Mouse (Mus musculus) heart, postnatal 0 days (tissue): Measurements from ENCODE around the gene Lyar. TPM values are rescaled to one million over a fixed set of nuclear protein-coding genes. Genes with fewer than 3 reads are reported as not detected.

Experiments used
- ATAC-seq: fragments of 200-750 bp; cut with Nextera tagmentation; 2 replicates; pipeline ENCODE4 v1.8.0; 2017; ENCODE audit warnings: low read depth, moderate number of reproducible peaks, moderate library complexity; ENCODE audit not compliant: insufficient read depth
- DNase-seq: peaks from one replicate; pipeline ENCODE4 v3.0.0-alpha.2; 2016; ENCODE audit warnings: low spot score
- H3K27ac ChIP-seq: fragments of 300-500 bp; sonication (generic); 2 replicates; pipeline ENCODE4 v1.5.1; 2014; ENCODE audit warnings: low read depth, mild to moderate bottlenecking
- H3K27me3 ChIP-seq: fragments of 300-500 bp; sonication (generic); 2 replicates; pipeline ENCODE4 v1.6.1; 2014; ENCODE audit warnings: low read length, mixed read lengths; ENCODE audit not compliant: control insufficient read depth, insufficient read depth
- H3K36me3 ChIP-seq: fragments of 300-500 bp; sonication (generic); replicated peaks from 2 replicates; pipeline ENCODE4 v1.6.1; 2014; ENCODE audit warnings: low read length, mixed read lengths; ENCODE audit not compliant: control insufficient read depth, insufficient read depth
- H3K4me1 ChIP-seq: fragments of 300-500 bp; sonication (generic); 2 replicates; pipeline ENCODE4 v1.6.1; 2014; ENCODE audit warnings: antibody characterized with exemption; ENCODE audit not compliant: control insufficient read depth, insufficient read depth
- H3K4me2 ChIP-seq: fragments of 300-500 bp; sonication (generic); 2 replicates; pipeline ENCODE4 v1.6.1; 2014; ENCODE audit warnings: low read depth, mild to moderate bottlenecking, low read length, moderate library complexity
- H3K4me3 ChIP-seq: fragments of 300-500 bp; sonication (generic); 2 replicates; pipeline ENCODE4 v1.5.1; 2014; ENCODE audit warnings: low read depth, low read length
- H3K9ac ChIP-seq: fragments of 300-500 bp; sonication (generic); replicated peaks from 2 replicates; pipeline ENCODE4 v1.6.1; 2014; ENCODE audit warnings: low read depth, low read length, mixed read lengths
- H3K9me3 ChIP-seq: fragments of 300-500 bp; sonication (generic); replicated peaks from 2 replicates; pipeline ENCODE4 v1.6.1; 2016; ENCODE audit warnings: low read length; ENCODE audit not compliant: control insufficient read depth
- CTCF ChIP-seq: IDR thresholded peaks from 2 replicates; pipeline ENCODE4 v1.5.1; 2016; ENCODE audit warnings: antibody characterized with exemption, control low read depth, low read depth
- EP300 ChIP-seq: IDR thresholded peaks from 2 replicates; pipeline ENCODE4 v1.6.1; 2016; ENCODE audit warnings: antibody characterized with exemption, low read depth
- WGBS: fragments of 180-500 bp; shearing (Covaris S2); extraction: QIAGEN DNeasy Blood & Tissue Kit; methylation state at CpG from one replicate; pipeline ENCODE4 v1.1.7; 2014; 5-methylcytosine and 5-hydroxymethylcytosine counted together
- polyA plus RNA-seq: library from polyadenylated mRNA; unstranded; fragments of >200 nt; fragmentation: Nextera tagmentation; extraction: Ambion mirVana; gene quantifications from 2 replicates; pipeline ENCODE4 v1.2.1, GENCODE M21; 2015
- total RNA-seq: library from RNA; depleted of rRNA; stranded (reverse); fragments of >200 nt; gene quantifications from 2 replicates; pipeline ENCODE4 v1.2.3, GENCODE M21; 2014; ENCODE audit warnings: low replicate concordance

Gene Lyar
- total and polyA plus RNA-seq, 2 experiments from 2014 or later = 13.6 to 42.1 TPM

DNA sequence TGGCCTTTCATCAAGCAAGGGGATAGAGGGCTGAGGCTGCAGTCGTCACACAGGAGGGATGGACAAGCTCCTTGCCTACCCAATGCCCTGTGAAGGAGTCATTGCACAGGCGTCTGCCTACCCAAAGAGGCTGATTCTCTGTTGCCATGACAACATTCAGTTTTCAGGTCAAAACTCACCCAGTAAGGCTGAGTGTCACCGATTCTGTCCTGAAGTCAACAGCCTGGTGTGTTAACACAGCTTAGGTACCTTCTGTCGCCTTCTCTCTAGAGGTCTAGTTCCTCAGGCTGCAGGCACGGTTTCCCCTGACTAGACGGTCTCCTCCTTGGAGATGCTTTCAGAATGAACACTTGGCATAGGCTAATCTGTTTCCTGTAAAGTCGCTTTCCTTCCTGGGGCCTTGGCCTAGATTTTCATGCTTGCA is 15.0 kb upstream of the Lyar start:
- H3K27me3 ChIP-seq = no peaks in the 10 kb centered on the region
- H3K27ac ChIP-seq = no peak overlapping the region
- ATAC-seq = no peak

GRCm38 (mm10) chr5:38208985-38209384 is 11.3 kb upstream of the Lyar start:
- Histone ChIP-seq H3K9me3 (no peaks in the 10 kb centered on the region), H3K4me1 (no peaks in the 10 kb centered on the region), H3K36me3 (peaks cover 67% of the 10 kb centered on the region), H3K4me3 (no peak overlapping the region), H3K9ac (no peak overlapping the region), H3K27me3 (no peaks in the 10 kb centered on the region), H3K27ac (no peak overlapping the region), H3K4me2 (no peak overlapping the region)
- DNase-seq (no peak), ATAC-seq (no peak; the same call in 1 of the 2 replicates)
- TF ChIP-seq EP300 (no peak), CTCF (no peak)
- WGBS = 57% methylated on average over 8 of the region's 8 CpGs

More for the DNA sequence above, 15.0 kb upstream of the Lyar start:
- H3K9ac ChIP-seq = no peak overlapping the region
- H3K36me3 ChIP-seq = peaks cover 68% of the 10 kb centered on the region
- 76% methylated on average over 7 of the region's 7 CpGs for WGBS
- no peaks in the 10 kb centered on the region for H3K9me3 ChIP-seq
- no peak overlapping the region for H3K4me3 ChIP-seq
- DNase-seq = no peak
- no peaks in the 10 kb centered on the region for H3K4me1 ChIP-seq
- H3K4me2 ChIP-seq = no peak overlapping the region
- TF ChIP-seq EP300 = no peak
- no peak for TF ChIP-seq CTCF

GRCm38 (mm10) chr5:38211691-38212090 is 8.6 kb upstream of the Lyar start:
- ATAC-seq = no peak
- no peak overlapping the region for H3K4me3 ChIP-seq
- no peak overlapping the region for H3K27ac ChIP-seq
- 82% methylated on average over 8 of the region's 8 CpGs for WGBS
- no peak overlapping the region for H3K9ac ChIP-seq
- no peak for TF ChIP-seq CTCF
- TF ChIP-seq EP300 = no peak
- DNase-seq = no peak
- no peaks in the 10 kb centered on the region for H3K9me3 ChIP-seq
- H3K27me3 ChIP-seq = no peaks in the 10 kb centered on the region
- no peaks in the 10 kb centered on the region for H3K4me1 ChIP-seq
- H3K4me2 ChIP-seq = no peak overlapping the region
- peaks cover 68% of the 10 kb centered on the region for H3K36me3 ChIP-seq

DNA sequence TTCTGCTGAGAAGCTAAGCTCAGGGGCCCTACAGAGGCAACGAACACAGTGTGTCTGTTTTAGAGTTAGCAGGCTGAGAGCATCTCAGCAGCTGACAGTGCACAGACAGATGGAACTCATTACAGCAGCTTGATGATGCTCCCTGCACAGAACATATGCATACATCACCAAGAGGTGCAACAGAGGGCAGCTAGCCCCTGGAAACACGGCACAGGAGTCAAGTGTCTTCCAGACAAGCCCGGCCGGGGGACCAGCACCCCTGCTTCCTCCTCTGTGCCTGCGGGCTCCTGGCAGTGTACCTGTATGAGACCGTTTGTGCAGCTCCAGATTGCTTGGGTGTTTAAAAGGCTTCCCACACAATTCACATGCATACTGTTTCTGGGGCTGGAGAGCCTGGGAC is 7.3 kb upstream of the Lyar start:
- H3K9me3 ChIP-seq = no peaks in the 10 kb centered on the region
- H3K27ac ChIP-seq = no peak overlapping the region
- no peaks in the 10 kb centered on the region for H3K4me1 ChIP-seq
- no peak for TF ChIP-seq CTCF
- TF ChIP-seq EP300 = no peak
- H3K9ac ChIP-seq = no peak overlapping the region
- H3K4me3 ChIP-seq = no peak overlapping the region
- no peaks in the 10 kb centered on the region for H3K27me3 ChIP-seq
- whole genome bisulfite sequencing = 86% methylated on average over 6 of the region's 6 CpGs
- H3K4me2 ChIP-seq = no peak overlapping the region
- DNase-seq (no peak), ATAC-seq (no peak)
- peaks cover 68% of the 10 kb centered on the region for H3K36me3 ChIP-seq

GRCm38 (mm10) chr5:38219771-38220307 is 431 bp upstream of the Lyar start:
- under 1% methylated on average over 31 of the region's 35 CpGs for WGBS
- H3K9me3 ChIP-seq = no peaks in the 10 kb centered on the region
- peak overlapping the region; percentile 54 for H3K27ac ChIP-seq

DNA sequence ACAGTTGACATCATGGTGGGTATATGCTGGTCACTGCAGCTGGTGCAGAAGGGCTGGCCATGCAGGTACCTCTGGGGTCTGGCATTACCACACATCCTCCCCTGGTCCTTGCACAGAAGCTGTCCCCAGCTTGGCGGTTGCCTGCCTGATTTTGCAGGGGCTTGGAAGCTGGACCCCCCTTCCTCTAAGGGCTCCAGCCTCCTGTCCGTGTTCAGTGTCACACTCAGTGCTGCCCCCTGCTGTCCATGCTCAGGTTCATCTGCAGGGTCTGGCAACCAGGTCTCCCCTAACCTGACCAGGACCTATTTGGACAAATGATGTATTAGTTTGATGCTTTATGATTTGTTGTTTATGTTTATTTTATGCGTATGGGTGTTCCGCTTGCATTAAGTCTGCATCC is 15.2 kb downstream of the Lyar start:
- H3K4me1 ChIP-seq = no peaks in the 10 kb centered on the region
- TF ChIP-seq EP300 (no peak), CTCF (peak; percentile 59)
- H3K9me3 ChIP-seq = no peaks in the 10 kb centered on the region
- H3K9ac ChIP-seq = no peak overlapping the region
- H3K27me3 ChIP-seq = no peaks in the 10 kb centered on the region
- ATAC-seq (no peak), DNase-seq (no peak)
- H3K27ac ChIP-seq = no peak overlapping the region
- WGBS = 75% methylated on average over 4 of the region's 4 CpGs
- peaks cover 43% of the 10 kb centered on the region for H3K36me3 ChIP-seq
- H3K4me3 ChIP-seq = no peak overlapping the region
- H3K4me2 ChIP-seq = no peak overlapping the region

More at GRCm38 (mm10) chr5:38219771-38220307, 431 bp upstream of the Lyar start:
- TF ChIP-seq EP300 (no peak), CTCF (no peak)
- H3K4me1 ChIP-seq = peaks cover 16% of the 10 kb centered on the region
- peak; percentile 12 for DNase-seq
- ATAC-seq = peak; percentile 69
- H3K36me3 ChIP-seq = peaks cover 11% of the 10 kb centered on the region; the same call in 1 of the 2 replicates
- no peaks in the 10 kb centered on the region for H3K27me3 ChIP-seq
- peak overlapping the region; percentile 85 for H3K4me3 ChIP-seq
- H3K9ac ChIP-seq = peak overlapping the region; percentile 76
- H3K4me2 ChIP-seq = peak overlapping the region; percentile 75
